Mouse (Mus musculus) hindbrain, embryonic 16.5 days (tissue): ENCODE measurements around the gene Gm38655. TPM values are rescaled to one million over a fixed set of nuclear protein-coding genes. Genes with fewer than 3 reads are reported as not detected.
"Not testable (repeated sequence)": the region's sequence is repeated elsewhere in the genome, so short reads cannot be mapped to it uniquely, and the experiment has no call there.

Experiments
- ATAC-seq: fragments of 200-750 bp; cut with Nextera tagmentation; 2 replicates; pipeline ENCODE4 v1.8.0; 2017; ENCODE audit warnings: moderate TSS enrichment, moderate library complexity
- H3K27ac ChIP-seq: fragments of 300-500 bp; sonication (generic); 2 replicates; pipeline ENCODE4 v1.5.1; 2014; ENCODE audit warnings: low read depth, mild to moderate bottlenecking, control low read depth, low read length, moderate library complexity
- H3K27me3 ChIP-seq: fragments of 300-500 bp; sonication (generic); replicated peaks from 2 replicates; pipeline ENCODE4 v1.6.1; 2014; ENCODE audit warnings: low read length; ENCODE audit not compliant: control insufficient read depth, insufficient read depth
- H3K36me3 ChIP-seq: fragments of 300-500 bp; sonication (generic); 2 replicates; pipeline ENCODE4 v1.6.1; 2014; ENCODE audit warnings: mild to moderate bottlenecking, low read length, moderate library complexity, mixed read lengths; ENCODE audit not compliant: control insufficient read depth, insufficient read depth
- H3K4me1 ChIP-seq: fragments of 300-500 bp; sonication (generic); 2 replicates; pipeline ENCODE4 v1.6.1; 2014; ENCODE audit warnings: low read depth, low read length; ENCODE audit not compliant: control insufficient read depth, insufficient read depth
- H3K4me2 ChIP-seq: fragments of 300-500 bp; sonication (generic); 2 replicates; pipeline ENCODE4 v1.6.1; 2014; ENCODE audit warnings: mild to moderate bottlenecking, low read length, control low read depth, moderate library complexity
- H3K4me3 ChIP-seq: fragments of 300-500 bp; sonication (generic); 2 replicates; pipeline ENCODE4 v1.5.1; 2014; ENCODE audit warnings: mild to moderate bottlenecking, low read length, control low read depth, moderate library complexity
- H3K9ac ChIP-seq: fragments of 300-500 bp; sonication (generic); 2 replicates; pipeline ENCODE4 v1.6.1; 2014; ENCODE audit warnings: low read depth, mild to moderate bottlenecking, control low read depth, low read length, moderate library complexity
- H3K9me3 ChIP-seq: fragments of 300-500 bp; sonication (generic); 2 replicates; pipeline ENCODE4 v1.6.1; 2014; ENCODE audit warnings: mild to moderate bottlenecking, low read length, moderate library complexity; ENCODE audit not compliant: control insufficient read depth
- WGBS: fragments of 180-500 bp; shearing (Covaris S2); extraction: QIAGEN DNeasy Blood & Tissue Kit; methylation state at CpG from one replicate; pipeline ENCODE4 v1.1.7; 2014; 5-methylcytosine and 5-hydroxymethylcytosine counted together
- polyA plus RNA-seq: library from polyadenylated mRNA; unstranded; fragments of >200 nt; fragmentation: Nextera tagmentation; extraction: Ambion mirVana; gene quantifications from 2 replicates; pipeline ENCODE4 v1.2.1, GENCODE M21; 2015

Gm38655 gene
- not detected in 2 replicates for polyA plus RNA-seq

GRCm38 (mm10) chr17:25175411-25175810 lies at the start of gene Gm38655:
Gene Gm38655, minus strand, starts transcription at chr17:25175471.
- H3K4me2 ChIP-seq = no peak within 1 kb of the TSS
- no peak within 1 kb of the TSS for H3K9ac ChIP-seq
- H3K27me3 ChIP-seq = peaks cover 4% of the 10 kb centered on the region
- WGBS = 49% methylated on average over 9 of the region's 9 CpGs
- no peaks in the 10 kb centered on the region for H3K36me3 ChIP-seq
- no peak for ATAC-seq
- no peak within 1 kb of the TSS for H3K4me3 ChIP-seq
- no peaks in the 10 kb centered on the region for H3K4me1 ChIP-seq
- no peaks in the 10 kb centered on the region for H3K9me3 ChIP-seq
- no peak within 1 kb of the TSS for H3K27ac ChIP-seq

DNA sequence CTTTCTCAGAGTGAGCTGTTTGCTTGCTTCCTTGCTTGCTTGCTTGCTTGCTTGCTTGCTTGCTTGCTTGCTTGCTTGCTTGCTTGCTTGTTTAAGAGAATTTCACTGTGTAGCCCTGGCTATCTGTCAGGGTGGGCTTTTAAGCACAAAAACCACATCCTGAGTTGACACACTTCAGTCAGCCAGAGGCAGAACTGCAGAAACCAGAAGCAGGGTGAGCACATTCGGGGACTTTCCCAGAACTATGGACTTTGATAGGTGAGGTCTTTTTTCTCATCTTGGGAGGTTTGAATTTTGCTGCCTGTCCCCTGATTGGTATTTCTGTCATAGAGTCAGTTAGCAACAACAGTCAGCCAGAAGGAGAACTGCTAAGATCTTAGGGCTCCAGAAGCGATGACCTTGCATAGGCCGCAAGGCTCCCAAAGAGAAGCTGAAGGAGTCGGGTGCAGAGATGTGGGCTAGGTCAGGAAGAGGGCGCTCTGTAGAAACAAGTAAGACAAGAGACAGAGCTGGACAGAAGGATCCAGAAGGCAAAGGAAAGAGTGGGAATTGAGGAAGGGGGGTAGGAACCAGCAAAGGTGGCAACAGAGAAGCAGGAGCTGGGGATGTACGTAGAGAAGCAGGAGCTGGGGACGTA lies 49.4 kb upstream of the Gm38655 start:
- Histone ChIP-seq H3K27ac (no peak overlapping the region), H3K9ac (no peak overlapping the region), H3K36me3 (no peaks in the 10 kb centered on the region), H3K27me3 (no peaks in the 10 kb centered on the region), H3K9me3 (no peaks in the 10 kb centered on the region), H3K4me2 (no peak overlapping the region), H3K4me1 (peaks cover 9% of the 10 kb centered on the region), H3K4me3 (no peak overlapping the region)
- WGBS = 88% methylated on average over 7 of the region's 7 CpGs
- ATAC-seq = no peak

DNA sequence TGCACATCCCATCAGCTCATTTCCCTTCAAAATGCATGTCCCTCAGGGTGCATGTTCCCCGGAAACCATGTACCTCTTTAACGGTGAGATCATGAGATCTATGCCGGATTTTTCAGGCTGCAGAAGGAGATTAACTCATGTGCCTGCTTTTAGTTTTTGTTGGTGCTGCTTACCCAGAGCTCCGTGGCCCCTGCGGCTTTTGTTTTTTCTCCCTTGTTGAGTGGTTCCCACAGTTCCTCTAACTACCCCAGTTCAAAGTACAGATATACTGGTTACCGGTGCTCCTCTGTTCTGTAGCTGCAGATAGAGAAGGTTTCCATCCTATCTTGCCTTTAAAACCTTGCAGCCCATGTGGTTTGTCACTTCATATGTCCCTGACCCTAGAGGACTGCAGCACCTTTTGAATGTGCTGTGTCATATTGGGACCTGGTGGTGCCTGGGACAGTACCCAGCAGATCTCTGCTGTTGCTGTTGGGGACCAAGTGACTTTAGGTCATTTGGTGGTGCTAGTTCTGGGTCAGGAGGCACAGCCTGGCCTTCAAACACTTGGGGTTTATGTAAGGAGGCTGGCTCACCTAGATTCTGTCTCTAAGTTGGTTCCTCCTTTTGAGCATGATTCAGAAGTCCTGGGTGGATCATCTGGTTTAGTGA lies 47.8 kb upstream of the Gm38655 start:
- 42% methylated on average over 6 of the region's 6 CpGs for WGBS
- Histone ChIP-seq H3K9me3 (no peaks in the 10 kb centered on the region), H3K27me3 (no peaks in the 10 kb centered on the region), H3K4me1 (peaks cover 9% of the 10 kb centered on the region), H3K4me3 (peak overlapping the region; percentile 33), H3K27ac (no peak overlapping the region; the same call in none of the 2 replicates), H3K4me2 (peak overlapping the region; percentile 47), H3K9ac (no peak overlapping the region), H3K36me3 (peaks cover 6% of the 10 kb centered on the region)
- no peak for ATAC-seq

GRCm38 (mm10) chr17:25222504-25222940 lies 47.3 kb upstream of the Gm38655 start:
- peak; percentile 92 for ATAC-seq
- WGBS = 18% methylated on average over 14 of the region's 28 CpGs
- not testable (repeated sequence) for H3K9me3 ChIP-seq, H3K9ac ChIP-seq, H3K27ac ChIP-seq, H3K4me1 ChIP-seq, H3K27me3 ChIP-seq, H3K36me3 ChIP-seq
- Histone ChIP-seq H3K4me2 (peak overlapping the region; percentile 65), H3K4me3 (peak overlapping the region; percentile 39)

DNA sequence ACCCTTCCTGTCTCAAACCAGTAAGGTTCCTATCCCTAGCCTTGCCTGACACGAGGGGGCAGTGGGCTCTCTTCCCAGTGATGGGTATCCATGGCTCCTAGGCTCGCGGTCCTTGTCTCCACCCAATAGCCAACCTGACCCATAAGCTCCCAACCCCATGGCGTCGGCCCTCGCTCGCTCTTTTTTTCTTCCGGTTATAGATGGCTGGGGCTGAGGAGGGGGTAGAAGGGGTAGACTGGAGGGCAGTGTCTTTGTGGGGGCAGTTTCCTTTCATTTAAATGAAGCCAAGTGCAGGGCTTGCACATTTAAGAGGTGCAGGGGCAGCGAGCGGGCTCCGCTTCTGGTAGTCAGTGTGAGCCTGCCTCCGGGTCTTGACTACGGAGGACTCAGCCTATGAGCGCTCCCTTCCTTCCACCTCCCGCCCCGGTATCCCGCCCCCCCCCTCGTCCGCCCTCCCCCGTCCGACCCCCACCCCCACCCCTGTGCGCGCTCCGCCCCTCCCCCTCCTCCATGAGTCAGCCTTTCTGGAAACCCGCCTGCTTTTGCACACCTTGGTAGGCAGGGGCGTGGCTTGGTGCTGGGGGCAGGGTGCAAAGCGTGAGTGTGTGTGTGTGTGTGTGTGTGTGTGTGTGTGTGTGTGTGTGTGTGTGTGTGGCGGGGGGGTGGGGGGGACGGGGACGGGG lies 46.7 kb upstream of the Gm38655 start:
- under 1% methylated on average over 19 of the region's 30 CpGs for WGBS
- H3K4me3 ChIP-seq = peak overlapping the region; percentile 39
- no peaks in the 10 kb centered on the region for H3K9me3 ChIP-seq
- H3K4me1 ChIP-seq = peaks cover 9% of the 10 kb centered on the region
- peak; percentile 82 for ATAC-seq
- H3K9ac ChIP-seq = peak overlapping the region; percentile 60
- peaks cover 13% of the 10 kb centered on the region for H3K36me3 ChIP-seq
- H3K4me2 ChIP-seq = peak overlapping the region; percentile 65
- peak overlapping the region; percentile 66 for H3K27ac ChIP-seq
- H3K27me3 ChIP-seq = no peaks in the 10 kb centered on the region

- H3K27me3 ChIP-seq = no peaks in the 10 kb centered on the region
- 84% methylated on average over 1 of the region's 1 CpGs for WGBS
- peaks cover 13% of the 10 kb centered on the region for H3K36me3 ChIP-seq
- H3K9me3 ChIP-seq = no peaks in the 10 kb centered on the region
- H3K4me3 ChIP-seq = no peak overlapping the region
- H3K27ac ChIP-seq = no peak overlapping the region
- no peak for ATAC-seq
- H3K9ac ChIP-seq = 0 out of 2 replicates have a peak overlapping the region, but pooled peaks have one; percentile 8
- no peak overlapping the region for H3K4me2 ChIP-seq
- H3K4me1 ChIP-seq = peaks cover 9% of the 10 kb centered on the region
Observed at GRCm38 (mm10) chr17:25220746-25221145, 45.5 kb upstream of the Gm38655 start.

DNA sequence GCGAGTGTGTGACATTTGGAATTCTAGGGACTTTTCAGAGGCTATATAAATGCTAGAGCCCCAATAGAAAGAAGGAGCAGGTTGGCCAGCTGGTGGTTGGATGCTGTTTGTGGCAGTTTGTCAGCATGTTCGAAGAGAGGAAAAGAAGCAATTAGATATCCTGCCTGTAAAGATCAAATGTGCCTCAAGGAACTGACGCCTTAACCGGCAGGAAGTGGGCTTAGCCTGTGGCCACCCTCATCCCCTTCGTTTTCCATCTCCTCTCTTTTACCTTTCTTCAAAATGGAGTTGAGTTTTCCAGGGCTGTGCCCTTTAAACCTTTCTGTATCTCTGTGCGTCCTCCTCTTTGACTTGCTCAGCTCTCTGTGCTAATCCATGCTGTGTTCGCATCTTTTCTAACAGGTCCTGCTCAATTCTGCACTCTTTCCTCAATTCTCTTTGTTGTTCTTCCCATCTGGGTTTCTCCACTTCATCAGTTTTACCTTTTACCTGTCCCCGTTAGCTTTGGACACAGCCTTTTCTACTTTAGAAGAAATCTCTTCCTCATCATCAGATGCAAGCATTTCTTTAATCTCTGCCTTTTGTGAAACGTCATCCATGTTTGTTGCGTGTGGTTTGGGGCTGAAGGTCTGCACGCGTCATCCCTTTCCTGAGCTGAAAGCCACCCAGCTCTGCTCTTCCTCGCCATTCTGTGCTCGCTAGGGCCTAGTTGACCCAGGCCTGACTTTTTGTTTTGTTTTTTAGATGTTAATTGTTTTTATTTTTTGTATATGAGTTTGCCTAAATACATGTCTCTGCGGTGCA lies 44.4 kb upstream of the Gm38655 start:
- Histone ChIP-seq H3K9ac (no peak overlapping the region), H3K4me2 (no peak overlapping the region), H3K36me3 (peaks cover 15% of the 10 kb centered on the region), H3K9me3 (no peaks in the 10 kb centered on the region), H3K4me1 (peaks cover 9% of the 10 kb centered on the region), H3K27me3 (no peaks in the 10 kb centered on the region), H3K4me3 (no peak overlapping the region), H3K27ac (no peak overlapping the region)
- no peak for ATAC-seq
- WGBS = 92% methylated on average over 15 of the region's 15 CpGs

GRCm38 (mm10) chr17:25218967-25219366 lies 43.7 kb upstream of the Gm38655 start:
- Histone ChIP-seq H3K36me3 (peaks cover 20% of the 10 kb centered on the region), H3K4me3 (no peak overlapping the region), H3K27ac (no peak overlapping the region), H3K4me1 (peaks cover 9% of the 10 kb centered on the region), H3K9ac (no peak overlapping the region), H3K9me3 (no peaks in the 10 kb centered on the region), H3K27me3 (no peaks in the 10 kb centered on the region), H3K4me2 (no peak overlapping the region)
- WGBS = 93% methylated on average over 9 of the region's 9 CpGs
- ATAC-seq = no peak
